Mouse (Mus musculus) liver, adult 2 months (tissue): ENCODE data around the gene Usp32. TPM values are rescaled to one million over a fixed set of nuclear protein-coding genes. Genes with fewer than 3 reads are reported as not detected.
"Not testable (repeated sequence)": the region's sequence is repeated elsewhere in the genome, so short reads cannot be mapped to it uniquely, and the experiment has no call there.

ENCODE experiments used
- DNase-seq: peaks from one replicate; pipeline ENCODE4 v3.0.0-alpha.2; 2011; ENCODE audit warnings: low read depth, low spot score; ENCODE audit errors: extremely low read depth
- H3K27ac ChIP-seq: fragments of 200-500 bp; replicated peaks from 2 replicates; pipeline ENCODE4 v1.5.1; 2012; ENCODE audit warnings: low read depth, mild to moderate bottlenecking, control low read depth, inconsistent platforms, low read length; ENCODE audit not compliant: insufficient read depth
- H3K27me3 ChIP-seq: fragments of 200-500 bp; 2 replicates; pipeline ENCODE4 v1.6.1; 2012; ENCODE audit warnings: mild to moderate bottlenecking, moderate library complexity, low read length, inconsistent platforms; ENCODE audit not compliant: control insufficient read depth, insufficient read depth
- H3K36me3 ChIP-seq: fragments of 200-500 bp; 2 replicates; pipeline ENCODE4 v1.6.1; 2012; ENCODE audit warnings: low read length, inconsistent platforms; ENCODE audit not compliant: control insufficient read depth, insufficient read depth
- H3K4me1 ChIP-seq: fragments of 200-500 bp; 2 replicates; pipeline ENCODE4 v1.6.1; 2011; ENCODE audit warnings: low read length; ENCODE audit not compliant: control insufficient read depth, insufficient read depth
- H3K4me3 ChIP-seq: fragments of 200-500 bp; 2 replicates; pipeline ENCODE4 v1.5.1; 2011; ENCODE audit warnings: low read depth, mild to moderate bottlenecking, control low read depth, low read length, moderate library complexity; ENCODE audit not compliant: insufficient read depth
- H3K79me2 ChIP-seq: fragments of 200-500 bp; 2 replicates; pipeline ENCODE4 v1.6.1; 2012; ENCODE audit warnings: inconsistent platforms, mild to moderate bottlenecking, low read length, moderate library complexity; ENCODE audit not compliant: control insufficient read depth, insufficient read depth
- H3K9ac ChIP-seq: fragments of 200-500 bp; 2 replicates; pipeline ENCODE4 v1.6.1; 2012; ENCODE audit warnings: low read depth, mild to moderate bottlenecking, control low read depth, inconsistent platforms, low read length
- CTCF ChIP-seq: fragments of 200-500 bp; IDR thresholded peaks from 2 replicates; pipeline ENCODE4 v1.5.1; 2011; ENCODE audit warnings: low read depth, low read length, control low read depth
- POLR2A ChIP-seq: fragments of 200-500 bp; IDR thresholded peaks from 2 replicates; pipeline ENCODE4 v1.6.1; 2011; ENCODE audit warnings: low read length, control low read depth; ENCODE audit not compliant: insufficient read depth; ENCODE audit errors: extremely low read depth
- WGBS: fragments of 180-500 bp; shearing (Covaris S2); methylation state at CpG from one replicate; pipeline ENCODE4 v1.1.7; 2018; 5-methylcytosine and 5-hydroxymethylcytosine counted together
- polyA plus RNA-seq: library from polyadenylated mRNA; depleted of rRNA; stranded (reverse); fragments of >200 nt; gene quantifications from 2 replicates; pipeline ENCODE4 v1.2.3, GENCODE M21; 2012
- total RNA-seq: library from RNA; depleted of rRNA; stranded (reverse); fragments of >200 nt; gene quantifications from 2 replicates; pipeline ENCODE4 v1.2.3, GENCODE M21; 2014

The Usp32 gene
- total and polyA plus RNA-seq, 2 experiments: 3.2 to 28.7 TPM

GRCm38 (mm10) chr11:85164371-85164770, 24.4 kb upstream of the Usp32 start:
- DNase-seq: no peak
- no peak overlapping the region for H3K9ac ChIP-seq
- H3K79me2 ChIP-seq: no peaks in the 10 kb centered on the region
- H3K4me1 ChIP-seq: no peaks in the 10 kb centered on the region
- TF ChIP-seq POLR2A (no peak), CTCF (no peak)
- no peaks in the 10 kb centered on the region for H3K27me3 ChIP-seq
- H3K27ac ChIP-seq: no peak overlapping the region
- no peaks in the 10 kb centered on the region for H3K36me3 ChIP-seq
- H3K4me3 ChIP-seq: no peak overlapping the region

- H3K9ac ChIP-seq, DNase-seq, H3K79me2 ChIP-seq, H3K27me3 ChIP-seq, H3K4me1 ChIP-seq, H3K4me3 ChIP-seq, H3K27ac ChIP-seq, H3K36me3 ChIP-seq: not testable (repeated sequence)
- WGBS: 93% methylated on average over 1 of the region's 1 CpGs
Observed at GRCm38 (mm10) chr11:85163014-85163413, 23.1 kb upstream of the Usp32 start.

DNA sequence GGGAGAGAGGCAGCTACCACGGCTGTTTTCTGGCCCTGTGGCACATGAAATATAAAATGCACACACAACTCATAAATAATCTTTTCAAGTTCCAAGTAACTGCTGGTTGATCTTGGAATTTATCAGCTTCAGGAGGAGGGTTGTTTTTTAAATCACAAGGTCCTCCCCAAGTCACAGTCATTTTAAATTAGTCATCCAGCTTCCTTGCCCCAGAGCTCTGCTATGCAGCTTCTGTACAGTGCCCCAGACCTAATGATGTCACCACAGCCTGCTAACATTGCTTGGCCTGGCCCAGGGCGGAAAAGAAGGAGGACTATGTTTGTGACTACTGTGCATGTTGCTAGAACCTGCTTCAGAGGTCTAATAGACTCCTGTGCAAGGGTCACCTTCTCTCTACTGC, 17.3 kb upstream of the Usp32 start:
- H3K9ac ChIP-seq: no peak overlapping the region
- H3K4me3 ChIP-seq: no peak overlapping the region
- H3K79me2 ChIP-seq: no peaks in the 10 kb centered on the region
- no peaks in the 10 kb centered on the region for H3K4me1 ChIP-seq
- no peaks in the 10 kb centered on the region for H3K27me3 ChIP-seq
- TF ChIP-seq POLR2A (no peak), CTCF (no peak)
- H3K27ac ChIP-seq: no peak overlapping the region
- WGBS: 84% methylated on average over 2 of the region's 2 CpGs
- no peaks in the 10 kb centered on the region for H3K36me3 ChIP-seq
- DNase-seq: no peak

DNA sequence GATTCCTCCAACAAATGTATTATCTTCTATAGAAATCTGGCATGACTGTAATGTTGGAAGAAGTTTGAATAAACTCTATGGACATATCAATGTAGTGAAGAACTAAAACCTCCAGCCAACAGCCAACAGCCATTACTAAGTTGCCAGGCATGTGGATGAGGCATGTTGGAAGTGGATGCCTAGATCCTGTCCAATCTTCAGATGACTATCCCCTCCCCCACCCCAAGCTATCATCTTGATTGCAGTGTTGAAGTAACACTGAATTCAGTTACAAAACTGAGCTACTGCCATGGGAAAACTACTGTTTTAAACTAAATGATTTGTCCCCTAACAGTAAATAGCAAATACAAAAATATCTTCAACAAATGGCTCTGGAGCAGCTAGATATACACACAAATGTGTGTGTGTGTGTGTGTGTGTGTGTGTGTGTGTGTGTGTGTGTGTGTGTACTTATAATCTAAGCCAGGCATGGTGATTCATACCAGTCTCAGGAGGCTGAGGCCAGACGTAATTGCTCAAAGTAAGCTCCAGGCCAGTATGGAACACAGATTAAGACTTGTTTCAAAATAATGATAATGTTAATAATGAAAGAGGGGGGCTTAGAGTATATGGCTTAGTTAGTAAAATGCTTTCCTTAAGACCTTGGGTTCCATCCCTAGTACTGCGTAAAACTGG, 12.4 kb upstream of the Usp32 start:
- Histone ChIP-seq H3K79me2 (no peaks in the 10 kb centered on the region), H3K27ac (no peak overlapping the region), H3K27me3 (no peaks in the 10 kb centered on the region), H3K4me1 (no peaks in the 10 kb centered on the region), H3K4me3 (no peak overlapping the region), H3K9ac (no peak overlapping the region), H3K36me3 (no peaks in the 10 kb centered on the region)
- DNase-seq: no peak
- 93% methylated on average over 2 of the region's 2 CpGs for WGBS
- TF ChIP-seq POLR2A: no peak
- TF ChIP-seq CTCF: no peak

GRCm38 (mm10) chr11:85138776-85139474, 1.0 kb downstream of the Usp32 start:
- Histone ChIP-seq H3K9ac (peak overlapping the region; percentile 95), H3K4me1 (peaks cover 6% of the 10 kb centered on the region), H3K36me3 (no peaks in the 10 kb centered on the region), H3K27ac (peak overlapping the region; percentile 67), H3K27me3 (no peaks in the 10 kb centered on the region), H3K79me2 (peaks cover 13% of the 10 kb centered on the region; the same call in 1 of the 2 replicates), H3K4me3 (peak overlapping the region; percentile 97)
- 3% methylated on average over 17 of the region's 17 CpGs for WGBS
- DNase-seq: peak; percentile 37
- TF ChIP-seq POLR2A (no peak), CTCF (no peak)

- peaks cover 11% of the 10 kb centered on the region for H3K4me1 ChIP-seq
- WGBS: 13% methylated on average over 2 of the region's 2 CpGs
- no peaks in the 10 kb centered on the region for H3K27me3 ChIP-seq
- H3K4me3 ChIP-seq: no peak overlapping the region
- H3K27ac ChIP-seq: no peak overlapping the region
- H3K36me3 ChIP-seq: no peaks in the 10 kb centered on the region
- H3K79me2 ChIP-seq: peaks cover 15% of the 10 kb centered on the region; the same call in 1 of the 2 replicates
- H3K9ac ChIP-seq: no peak overlapping the region
- DNase-seq: peak; percentile 80
- TF ChIP-seq POLR2A: no peak
- no peak for TF ChIP-seq CTCF
Observed at GRCm38 (mm10) chr11:85131542-85131941, 8.4 kb downstream of the Usp32 start.
